Mouse (Mus musculus) brain, adult 2 months (tissue): Measurements from ENCODE around the gene Zmiz2.
A peak's percentile ranks its signal among the peaks of the same experiment; 100 is the strongest.
"Not testable (repeated sequence)": the region's sequence is repeated elsewhere in the genome, so short reads cannot be mapped to it uniquely, and the experiment has no call there.

Source experiments
- DNase-seq: peaks from one replicate; pipeline ENCODE4 v3.0.0; 2011; ENCODE audit warnings: low read depth, low spot score

Gene Zmiz2

DNA sequence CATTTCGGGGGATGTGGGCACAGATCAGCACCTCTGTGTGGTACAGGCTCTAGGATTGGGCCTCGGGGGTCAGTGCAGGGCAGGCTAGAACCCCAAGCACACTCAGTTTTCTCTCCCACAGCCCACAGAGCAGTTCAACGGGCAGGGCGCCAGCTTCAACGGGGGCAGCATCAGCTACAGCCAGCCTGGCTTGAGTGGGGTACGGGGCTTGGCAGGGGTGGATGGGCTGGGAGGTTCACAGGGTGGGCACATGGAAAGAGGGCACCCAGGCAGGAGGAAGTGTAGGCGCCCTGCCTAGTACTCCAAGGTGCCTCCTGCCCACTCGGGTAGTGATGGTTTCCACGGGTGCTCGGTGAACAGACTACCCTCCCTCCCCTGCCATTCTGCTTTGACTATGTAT is 9.3 kb downstream of the Zmiz2 start:
- DNase-seq = no peak

DNA sequence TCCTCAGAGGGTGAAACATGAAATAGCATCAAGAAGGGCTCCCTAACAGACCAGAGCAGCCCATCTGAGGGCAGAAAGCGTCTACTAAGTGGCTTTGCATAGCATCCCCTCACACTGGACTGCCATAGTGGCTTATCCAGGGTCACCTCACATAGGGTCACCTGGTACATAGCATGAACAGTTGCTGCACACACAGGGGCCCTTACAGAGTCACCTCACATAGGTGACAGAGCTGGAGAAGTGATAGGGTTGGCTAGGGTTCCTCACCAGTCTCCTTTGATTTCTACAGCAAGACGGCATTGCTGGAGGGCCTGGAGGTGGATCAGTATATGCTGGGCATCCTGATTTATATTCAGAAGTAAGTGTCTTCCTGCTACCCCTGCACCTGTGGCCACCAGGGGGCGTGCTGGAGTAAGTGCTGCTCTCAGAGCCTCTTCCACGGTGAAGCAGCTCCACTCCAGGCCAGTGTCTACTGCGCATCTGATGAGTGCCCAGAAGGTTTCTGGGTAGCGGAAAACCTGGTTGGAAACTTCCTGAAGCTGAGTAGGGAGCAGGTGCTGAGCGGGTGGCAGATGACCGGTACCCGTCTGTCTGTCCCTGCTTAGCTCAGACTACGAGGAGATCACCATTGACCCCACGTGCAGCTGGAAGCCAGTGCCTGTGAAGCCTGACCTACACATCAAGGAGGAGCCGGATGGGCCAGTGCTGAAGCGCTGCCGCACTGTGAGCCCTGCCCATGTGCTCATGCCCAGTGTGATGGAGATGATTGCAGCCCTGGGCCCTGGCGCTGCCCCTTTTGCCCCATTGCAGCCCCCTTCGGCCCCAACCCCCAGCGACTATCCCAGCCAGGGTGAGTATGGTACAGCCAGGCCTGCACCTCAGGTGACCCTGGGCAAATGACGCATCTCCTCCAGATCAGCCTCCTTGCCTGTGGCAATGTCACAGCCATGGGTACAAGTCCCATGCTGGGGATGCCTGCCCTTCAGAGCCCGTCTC is 13.9 kb downstream of the Zmiz2 start:
- DNase-seq = peak; percentile 73

- DNase-seq = no peak
These were observed 15.0 kb downstream of the Zmiz2 start for GRCm38 (mm10) chr11:6403830-6404405.

DNA sequence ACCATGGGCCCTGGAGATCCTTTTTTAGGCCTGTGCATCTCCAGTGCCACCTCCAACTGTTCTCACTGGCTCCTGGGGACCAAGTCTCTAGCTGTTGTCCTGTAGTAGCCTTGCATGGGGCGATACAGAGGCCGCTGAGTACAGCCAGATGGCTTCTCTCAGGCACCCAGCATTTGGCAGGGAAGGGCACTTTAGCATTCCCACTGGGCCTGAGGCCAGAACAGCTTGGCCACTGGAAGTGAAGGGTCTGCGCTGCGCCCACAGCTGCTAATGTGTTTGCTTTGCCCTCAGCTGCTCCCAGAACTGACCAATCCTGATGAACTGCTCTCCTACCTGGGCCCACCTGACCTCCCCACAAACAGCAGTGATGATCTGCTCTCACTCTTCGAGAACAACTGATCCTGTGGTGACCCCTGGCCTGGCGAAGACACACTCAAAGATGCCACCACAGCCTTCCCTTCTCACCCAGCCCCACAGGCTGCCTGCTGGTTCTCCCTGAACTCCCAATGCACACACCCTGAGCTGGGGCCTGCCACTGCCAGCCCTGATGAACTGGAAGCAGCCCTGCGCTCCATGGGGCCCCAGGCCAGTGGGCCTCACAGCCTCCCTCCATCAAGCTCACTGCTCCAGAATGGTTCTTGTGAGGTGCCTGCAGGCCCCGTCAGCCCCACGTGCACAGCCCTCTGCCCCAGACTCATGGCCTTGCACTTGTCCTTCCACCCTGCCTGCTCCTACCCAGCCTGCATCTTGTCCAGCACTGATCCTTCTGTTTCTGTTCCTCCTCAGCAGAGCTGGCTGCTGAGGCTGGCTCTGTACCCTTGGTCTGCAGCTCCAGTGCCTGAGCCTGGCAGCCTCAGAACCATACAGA is 16.1 kb downstream of the Zmiz2 start:
- DNase-seq = peak; percentile 72

- DNase-seq = peak; percentile 53
These were observed 16.8 kb downstream of the Zmiz2 start for GRCm38 (mm10) chr11:6405591-6406081.

DNA sequence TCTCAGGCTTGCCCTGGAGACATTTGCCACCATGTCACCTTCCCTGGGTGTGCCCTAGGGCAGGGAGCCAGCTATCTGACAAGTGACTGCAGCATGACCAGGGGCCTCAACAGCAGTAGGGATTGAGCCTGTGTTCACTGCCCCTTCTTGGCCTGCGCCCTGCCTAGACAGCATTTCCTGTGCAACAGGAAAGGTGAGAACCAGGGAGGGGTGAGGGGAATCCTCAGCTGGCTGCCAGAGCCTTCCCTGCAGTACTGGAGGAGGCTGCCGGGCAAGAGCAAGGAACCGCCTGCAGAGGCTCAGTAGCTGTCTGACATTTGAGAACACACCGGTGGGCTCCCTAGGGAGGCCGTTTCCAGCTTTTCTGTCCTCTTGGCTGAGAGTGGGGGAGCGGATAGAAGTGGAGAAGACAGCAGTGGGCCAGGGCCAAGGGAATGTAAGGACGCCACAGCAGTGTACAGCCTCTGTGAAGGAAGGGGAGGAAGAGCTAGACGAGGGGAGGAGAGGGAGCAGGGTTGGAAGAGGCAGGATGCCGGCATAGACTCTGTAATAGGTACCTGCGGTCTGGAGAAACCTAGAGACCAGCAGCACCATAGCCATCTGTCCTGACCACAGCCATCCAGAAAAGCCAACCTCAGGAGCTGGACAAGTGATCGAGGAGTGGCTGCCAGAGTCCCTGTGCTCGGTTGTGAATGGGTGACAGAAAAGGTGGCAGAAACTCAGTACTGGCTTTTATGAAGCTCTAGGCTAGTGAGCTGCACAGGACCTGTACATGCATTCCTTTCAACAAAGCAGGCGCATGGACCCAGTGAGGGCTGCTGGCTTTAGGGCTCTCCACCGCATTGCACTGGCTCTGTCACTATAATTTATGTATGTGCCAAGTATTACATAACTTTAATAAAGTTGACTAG is 17.6 kb downstream of the Zmiz2 start:
- DNase-seq = peak; percentile 88

- DNase-seq = no peak
These were observed 18.3 kb downstream of the Zmiz2 start for GRCm38 (mm10) chr11:6407162-6407621.

GRCm38 (mm10) chr11:6410050-6410602 is 21.3 kb downstream of the Zmiz2 start:
- DNase-seq = peak; percentile 89

GRCm38 (mm10) chr11:6410755-6411154 is 21.9 kb downstream of the Zmiz2 start:
- not testable (repeated sequence) for DNase-seq

- peak; percentile 88 for DNase-seq
These were observed 22.8 kb downstream of the Zmiz2 start for GRCm38 (mm10) chr11:6411684-6412083.

- no peak for DNase-seq
These were observed 24.4 kb downstream of the Zmiz2 start for GRCm38 (mm10) chr11:6413264-6413663.

- DNase-seq = peak; percentile 80
These were observed 26.1 kb downstream of the Zmiz2 start, which contains the start of gene Ppia for GRCm38 (mm10) chr11:6414751-6415550. Gene Ppia (plus strand): TSS chr11:6415443.

DNA sequence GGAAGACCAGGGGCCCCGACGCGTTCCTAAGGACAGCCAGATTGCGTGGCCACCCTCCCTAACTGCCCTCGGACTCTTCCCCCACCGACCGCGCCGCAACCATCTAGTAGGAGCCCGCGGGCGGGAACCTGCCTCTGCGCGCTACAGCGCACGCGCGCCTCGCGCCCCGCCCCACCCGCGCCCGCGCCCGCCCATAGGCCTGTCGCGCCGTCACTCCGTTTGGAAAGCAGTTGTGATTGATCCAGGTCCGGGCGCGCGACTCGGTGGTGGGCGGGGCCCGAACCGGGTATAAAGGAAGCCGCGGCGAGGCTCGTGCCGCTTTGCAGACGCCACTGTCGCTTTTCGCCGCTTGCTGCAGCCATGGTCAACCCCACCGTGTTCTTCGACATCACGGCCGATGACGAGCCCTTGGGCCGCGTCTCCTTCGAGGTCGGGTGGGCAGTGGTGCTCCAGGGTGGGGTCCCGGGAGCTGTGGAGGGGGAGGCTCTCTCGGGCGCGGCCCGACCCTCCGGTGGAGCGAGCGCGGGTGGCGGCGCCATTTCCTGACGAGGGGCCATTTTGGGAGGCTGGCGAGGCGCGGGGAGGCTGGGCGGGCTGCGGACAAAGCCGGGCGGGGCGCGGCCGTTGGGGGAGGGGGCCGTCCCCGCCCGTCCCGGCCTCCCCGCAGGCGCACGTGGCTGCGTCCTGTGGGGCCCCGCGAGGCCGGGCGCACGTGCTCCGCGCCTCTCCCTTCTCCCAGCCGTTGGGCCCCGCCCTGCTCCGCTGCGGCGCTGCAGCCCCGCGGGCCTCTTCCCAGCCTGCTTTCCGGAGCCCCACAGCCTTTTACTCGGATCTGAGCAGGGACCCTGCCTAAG is 26.9 kb downstream of the Zmiz2 start:
- DNase-seq = peak; percentile 97

DNA sequence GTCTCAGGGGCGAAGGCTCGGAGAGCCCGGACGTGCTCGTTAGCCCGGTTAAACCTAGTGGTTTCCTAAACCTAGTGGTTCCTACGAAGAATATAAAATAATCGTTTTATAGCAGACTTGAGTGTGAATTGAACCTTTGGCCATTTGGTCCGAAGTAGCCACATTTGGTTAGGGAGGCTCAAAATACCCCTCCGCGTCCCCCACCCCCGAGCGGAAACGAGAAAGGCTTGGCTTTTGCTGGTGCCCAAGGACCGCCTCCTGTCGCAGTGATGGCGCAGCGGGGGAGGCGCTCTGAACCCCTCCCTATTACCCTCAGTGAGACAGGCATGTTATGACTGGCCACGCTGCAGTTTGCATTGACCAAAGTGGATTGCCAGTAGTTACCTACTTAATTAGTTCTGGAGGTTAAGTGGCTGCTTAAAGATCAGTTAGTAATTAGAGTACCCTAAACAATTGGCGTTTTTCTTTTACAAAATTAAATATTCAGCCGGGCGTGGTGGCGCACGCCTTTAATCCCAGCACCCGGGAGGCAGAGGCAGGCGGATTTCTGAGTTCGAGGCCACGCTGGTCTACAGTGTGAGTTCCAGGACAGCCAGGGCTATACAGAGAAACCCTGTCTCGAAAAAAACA is 27.6 kb downstream of the Zmiz2 start:
- DNase-seq = peak; percentile 93

DNA sequence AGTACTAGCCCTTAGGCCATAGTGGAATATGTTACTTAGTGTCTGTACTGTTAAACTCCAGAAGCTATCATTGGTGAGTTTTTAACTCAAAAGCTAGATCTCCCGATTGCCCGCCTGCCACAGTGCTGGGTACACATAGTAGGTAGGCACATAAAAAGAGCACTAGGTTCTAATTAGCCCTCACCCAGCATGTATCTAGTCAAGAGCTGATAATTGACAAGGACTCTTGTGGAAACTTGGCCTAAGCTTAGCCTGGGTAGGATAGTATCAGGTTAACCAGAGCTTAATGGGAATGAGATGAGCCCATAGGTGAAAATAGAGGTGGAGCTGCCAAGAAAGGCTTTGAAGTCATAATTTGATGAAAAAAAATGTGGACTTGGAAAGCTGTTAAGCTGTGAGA is 28.2 kb downstream of the Zmiz2 start:
- DNase-seq = no peak

DNA sequence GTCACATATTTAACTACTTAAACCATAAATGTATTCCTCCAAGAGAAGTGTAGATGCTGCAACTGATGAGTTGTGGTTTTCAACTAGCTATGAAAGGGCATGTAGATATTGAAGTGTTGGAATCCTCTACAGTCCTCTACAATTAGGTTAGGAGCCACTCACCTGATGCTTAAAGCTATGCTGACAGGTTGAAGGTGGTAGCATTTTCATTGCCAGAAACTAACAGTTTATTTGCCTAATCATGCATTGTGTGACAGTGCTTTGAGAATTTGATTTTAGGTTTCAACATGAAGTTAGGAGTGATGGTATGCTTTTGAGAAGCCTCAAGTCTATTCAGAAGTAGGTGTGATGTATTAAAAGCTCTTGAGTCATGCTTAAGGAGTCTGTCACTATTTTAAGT is 28.6 kb downstream of the Zmiz2 start:
- no peak for DNase-seq

DNA sequence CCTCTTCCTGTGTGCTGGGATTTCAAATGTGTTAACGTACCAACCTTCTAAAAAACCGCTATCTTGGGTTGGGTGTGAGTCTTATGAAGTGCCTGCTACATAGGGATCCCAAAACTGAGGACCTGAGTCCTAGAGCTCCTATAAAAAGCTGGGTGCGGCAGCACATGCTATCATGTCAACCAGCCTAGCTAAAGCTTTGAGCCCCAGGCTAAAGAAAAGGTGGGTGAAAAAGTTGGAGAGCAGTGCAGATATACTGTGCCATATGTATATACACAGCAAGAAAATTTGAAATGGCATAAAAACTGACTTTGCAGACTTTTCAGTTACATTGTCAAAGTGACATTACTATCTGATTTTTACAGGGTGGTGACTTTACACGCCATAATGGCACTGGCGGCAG is 29.9 kb downstream of the Zmiz2 start:
- DNase-seq = no peak

- DNase-seq = not testable (repeated sequence)
These were observed 30.3 kb downstream of the Zmiz2 start for GRCm38 (mm10) chr11:6419156-6419555.
